Mouse (Mus musculus): ENCODE measurements around the gene Pigq. TPM values are rescaled to one million over a fixed set of nuclear protein-coding genes. Genes with fewer than 3 reads are reported as not detected.

The Pigq gene
- polyA plus RNA-seq, 2 experiments: 48.8 to 95.4 TPM

- Histone ChIP-seq H3K4me1 (ENCODE audit: control insufficient read depth, insufficient read depth, low read length) (peaks cover 10% of the 10 kb centered on the region; the same call in 1 of the 2 replicates), H3K9me3 (ENCODE audit: control insufficient read depth, low read length) (no peaks in the 10 kb centered on the region), H3K27ac (replicated peaks; ENCODE audit: low read depth, low read length) (no peak overlapping the region), H3K27me3 (ENCODE audit: control insufficient read depth, insufficient read depth, low read length) (no peaks in the 10 kb centered on the region), H3K9ac (ENCODE audit: low read depth, low read length, severe bottlenecking) (no peak overlapping the region), H3K36me3 (ENCODE audit: control insufficient read depth, insufficient read depth, low read length) (peaks cover 11% of the 10 kb centered on the region), H3K4me3 (replicated peaks; ENCODE audit: low read length) (no peak overlapping the region), H3K4me2 (replicated peaks; ENCODE audit: low read depth, low read length, severe bottlenecking) (no peak overlapping the region)
- no peak for DNase-seq (ENCODE audit: low spot score)
- no peak for TF ChIP-seq POLR2A (IDR thresholded peaks at IDR 0.05; ENCODE audit: borderline replicate concordance, extremely low read depth, insufficient read depth, insufficient read length)
- 81% methylated on average over 8 of the region's 8 CpGs for WGBS
- no peak for ATAC-seq (ENCODE audit: low FRiP score, low read depth)
Observed at GRCm38 (mm10) chr17:25916931-25917647, 27.6 kb downstream of the Pigq start.

DNA sequence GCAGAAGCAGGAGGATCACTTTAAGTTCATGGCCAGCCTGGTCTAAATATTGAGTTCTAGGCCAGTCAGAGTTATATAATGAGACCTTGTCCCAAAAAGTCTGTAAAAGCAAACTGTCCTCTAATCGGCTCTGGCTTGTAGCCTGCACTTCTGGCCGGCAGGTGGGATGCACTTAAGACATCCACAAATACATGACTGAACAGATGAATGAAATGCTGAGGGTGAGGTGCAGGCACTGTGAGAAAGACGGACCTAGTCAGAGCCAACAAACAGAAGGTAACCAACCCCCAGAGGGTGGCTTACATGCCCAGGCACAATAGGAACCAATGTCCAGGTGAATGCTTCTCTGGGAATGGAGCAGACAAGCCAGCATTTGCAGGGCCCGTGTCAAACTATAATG lies 30.4 kb downstream of the Pigq start:
- DNase-seq (ENCODE audit: low spot score): no peak
- Histone ChIP-seq H3K4me1 (ENCODE audit: control insufficient read depth, insufficient read depth, low read length) (peaks cover 10% of the 10 kb centered on the region; the same call in 1 of the 2 replicates), H3K4me3 (replicated peaks; ENCODE audit: low read length) (no peak overlapping the region), H3K27ac (replicated peaks; ENCODE audit: low read depth, low read length) (no peak overlapping the region), H3K9ac (ENCODE audit: low read depth, low read length, severe bottlenecking) (no peak overlapping the region), H3K36me3 (ENCODE audit: control insufficient read depth, insufficient read depth, low read length) (peaks cover 16% of the 10 kb centered on the region), H3K9me3 (ENCODE audit: control insufficient read depth, low read length) (no peaks in the 10 kb centered on the region), H3K4me2 (replicated peaks; ENCODE audit: low read depth, low read length, severe bottlenecking) (no peak overlapping the region), H3K27me3 (ENCODE audit: control insufficient read depth, insufficient read depth, low read length) (no peaks in the 10 kb centered on the region)
- TF ChIP-seq POLR2A (IDR thresholded peaks at IDR 0.05; ENCODE audit: borderline replicate concordance, extremely low read depth, insufficient read depth, insufficient read length): no peak
- no peak for ATAC-seq (ENCODE audit: low FRiP score, low read depth)
- 86% methylated on average over 4 of the region's 4 CpGs for WGBS

- ATAC-seq (ENCODE audit: low FRiP score, low read depth) (no peak), DNase-seq (ENCODE audit: low spot score) (no peak)
- H3K9ac ChIP-seq (ENCODE audit: low read depth, low read length, severe bottlenecking): no peak overlapping the region
- TF ChIP-seq POLR2A (IDR thresholded peaks at IDR 0.05; ENCODE audit: borderline replicate concordance, extremely low read depth, insufficient read depth, insufficient read length): no peak
- H3K4me2 ChIP-seq (replicated peaks; ENCODE audit: low read depth, low read length, severe bottlenecking): no peak overlapping the region
- H3K27ac ChIP-seq (replicated peaks; ENCODE audit: low read depth, low read length): no peak overlapping the region
- peaks cover 10% of the 10 kb centered on the region; the same call in 1 of the 2 replicates for H3K4me1 ChIP-seq (ENCODE audit: control insufficient read depth, insufficient read depth, low read length)
- no peak overlapping the region for H3K4me3 ChIP-seq (replicated peaks; ENCODE audit: low read length)
- H3K36me3 ChIP-seq (ENCODE audit: control insufficient read depth, insufficient read depth, low read length): peaks cover 16% of the 10 kb centered on the region
- no peaks in the 10 kb centered on the region for H3K9me3 ChIP-seq (ENCODE audit: control insufficient read depth, low read length)
- H3K27me3 ChIP-seq (ENCODE audit: control insufficient read depth, insufficient read depth, low read length): no peaks in the 10 kb centered on the region
- WGBS: 86% methylated on average over 1 of the region's 1 CpGs
Observed at GRCm38 (mm10) chr17:25913877-25914275, 30.9 kb downstream of the Pigq start.

GRCm38 (mm10) chr17:25913186-25913876 lies 31.4 kb downstream of the Pigq start:
- Histone ChIP-seq H3K4me3 (replicated peaks; ENCODE audit: low read length) (no peak overlapping the region), H3K4me2 (replicated peaks; ENCODE audit: low read depth, low read length, severe bottlenecking) (no peak overlapping the region), H3K27me3 (ENCODE audit: control insufficient read depth, insufficient read depth, low read length) (no peaks in the 10 kb centered on the region), H3K36me3 (ENCODE audit: control insufficient read depth, insufficient read depth, low read length) (peaks cover 16% of the 10 kb centered on the region), H3K4me1 (ENCODE audit: control insufficient read depth, insufficient read depth, low read length) (peaks cover 7% of the 10 kb centered on the region; the same call in 1 of the 2 replicates), H3K27ac (replicated peaks; ENCODE audit: low read depth, low read length) (no peak overlapping the region), H3K9me3 (ENCODE audit: control insufficient read depth, low read length) (no peaks in the 10 kb centered on the region), H3K9ac (ENCODE audit: low read depth, low read length, severe bottlenecking) (no peak overlapping the region)
- no peak for TF ChIP-seq POLR2A (IDR thresholded peaks at IDR 0.05; ENCODE audit: borderline replicate concordance, extremely low read depth, insufficient read depth, insufficient read length)
- ATAC-seq (ENCODE audit: low FRiP score, low read depth) (no peak), DNase-seq (ENCODE audit: low spot score) (no peak)
- 85% methylated on average over 14 of the region's 14 CpGs for WGBS

GRCm38 (mm10) chr17:25911816-25912215 lies 32.9 kb downstream of the Pigq start:
- Histone ChIP-seq H3K4me2 (replicated peaks; ENCODE audit: low read depth, low read length, severe bottlenecking) (no peak overlapping the region), H3K4me1 (ENCODE audit: control insufficient read depth, insufficient read depth, low read length) (no peaks in the 10 kb centered on the region), H3K4me3 (replicated peaks; ENCODE audit: low read length) (no peak overlapping the region), H3K27me3 (ENCODE audit: control insufficient read depth, insufficient read depth, low read length) (no peaks in the 10 kb centered on the region), H3K9me3 (ENCODE audit: control insufficient read depth, low read length) (no peaks in the 10 kb centered on the region), H3K27ac (replicated peaks; ENCODE audit: low read depth, low read length) (no peak overlapping the region), H3K9ac (ENCODE audit: low read depth, low read length, severe bottlenecking) (no peak overlapping the region), H3K36me3 (ENCODE audit: control insufficient read depth, insufficient read depth, low read length) (peaks cover 17% of the 10 kb centered on the region)
- no peak for ATAC-seq (ENCODE audit: low FRiP score, low read depth)
- TF ChIP-seq POLR2A (IDR thresholded peaks at IDR 0.05; ENCODE audit: borderline replicate concordance, extremely low read depth, insufficient read depth, insufficient read length): no peak
- WGBS: 91% methylated on average over 4 of the region's 4 CpGs
- no peak for DNase-seq (ENCODE audit: low spot score)

All from limb, embryonic 14.5 days (tissue).